Mouse (Mus musculus) retina, postnatal 7 days (tissue): ENCODE data around the gene Dapk2.

Source experiments
- DNase-seq: peaks from one replicate; pipeline ENCODE4 v3.0.0-alpha.2; 2012; ENCODE audit warnings: low read depth, low spot score

Gene Dapk2

DNA sequence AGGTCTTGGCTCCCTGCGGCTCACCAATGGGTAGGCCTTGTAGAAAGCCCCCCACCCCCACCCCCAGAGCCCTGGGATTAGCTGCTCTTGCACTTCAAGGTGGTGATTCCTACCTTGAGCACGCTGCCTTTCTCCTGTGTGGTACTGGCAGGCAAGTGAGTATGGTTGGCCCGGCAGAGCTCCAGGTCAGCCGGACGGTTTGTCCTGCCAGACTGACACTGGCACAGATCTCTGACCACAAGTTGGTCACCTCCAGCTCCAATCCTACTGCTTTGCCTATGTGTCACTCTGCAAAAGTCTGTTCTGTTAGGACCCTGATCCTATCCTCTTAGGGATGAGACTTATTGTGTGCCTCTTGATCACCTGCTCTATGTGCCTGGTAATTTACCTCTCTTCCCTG lies 26.5 kb downstream of the Dapk2 start:
- DNase-seq: no peak

GRCm38 (mm10) chr9:66186426-66186825 lies 28.4 kb downstream of the Dapk2 start:
- no peak for DNase-seq

GRCm38 (mm10) chr9:66189026-66189425 lies 31.0 kb downstream of the Dapk2 start:
- DNase-seq: no peak

DNA sequence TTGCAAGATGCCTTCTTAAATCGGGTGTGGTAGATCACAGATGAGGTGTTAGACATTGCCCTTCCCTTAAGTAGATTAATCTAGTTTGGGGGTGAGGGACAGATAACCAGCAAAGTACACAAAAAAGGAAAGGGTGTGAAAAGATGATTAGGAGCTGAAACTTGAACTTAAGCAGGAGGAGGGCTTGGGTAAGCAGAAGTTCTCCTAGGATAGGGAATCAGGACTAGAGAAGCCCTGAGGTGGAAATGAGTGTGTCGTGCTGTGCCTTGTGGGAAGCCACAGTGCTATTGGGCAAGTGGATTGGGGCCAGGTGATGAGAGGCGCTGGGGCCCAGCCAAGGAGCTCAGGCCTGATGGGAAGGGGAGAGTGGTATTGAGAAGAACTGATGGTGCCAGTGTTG lies 36.0 kb downstream of the Dapk2 start:
- DNase-seq: no peak

- no peak for DNase-seq
Observed at GRCm38 (mm10) chr9:66196561-66196960, 38.5 kb downstream of the Dapk2 start.

DNA sequence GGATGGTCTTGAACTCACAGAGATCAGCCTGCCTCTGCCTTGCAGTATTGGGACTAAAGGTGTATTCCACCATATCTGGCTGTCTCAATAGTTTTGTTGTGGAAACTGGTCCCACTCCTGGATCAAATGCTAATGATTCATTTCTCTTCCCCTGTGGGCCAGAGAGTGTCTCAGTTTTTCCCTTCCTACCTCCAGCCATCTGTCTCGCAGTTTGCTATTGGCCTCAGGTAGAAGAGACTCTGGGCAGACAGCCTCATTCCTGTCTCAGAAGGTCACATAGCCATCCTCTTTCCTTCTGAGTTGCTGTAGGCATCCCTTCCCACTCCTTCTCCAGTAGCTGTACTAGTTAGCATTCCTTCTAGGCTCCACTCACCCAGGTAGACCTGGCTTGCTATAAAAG lies 40.5 kb downstream of the Dapk2 start:
- no peak for DNase-seq

GRCm38 (mm10) chr9:66199657-66200410 lies 41.8 kb downstream of the Dapk2 start:
- DNase-seq: no peak

GRCm38 (mm10) chr9:66200411-66200789 lies 42.4 kb downstream of the Dapk2 start:
- DNase-seq: no peak

DNA sequence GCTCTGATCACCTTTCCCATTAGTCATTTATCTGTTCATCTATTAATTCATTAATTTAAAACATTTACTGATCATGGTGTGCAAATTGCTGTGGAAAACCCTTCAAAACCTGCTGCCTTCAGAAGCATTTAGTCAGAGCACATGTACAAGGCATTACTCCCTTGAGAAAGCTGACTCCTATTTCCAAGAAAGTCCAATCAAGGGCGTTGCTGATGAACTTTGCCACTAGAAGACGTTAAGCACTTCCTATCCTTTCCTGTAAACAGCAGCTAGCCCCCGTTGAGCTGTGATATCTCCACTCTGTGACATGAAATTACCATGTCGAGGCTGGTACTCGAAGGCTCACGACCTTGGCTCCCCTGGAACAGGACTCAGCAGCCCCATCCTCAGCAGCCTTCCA lies 43.6 kb downstream of the Dapk2 start:
- DNase-seq: no peak

- no peak for DNase-seq
Observed at GRCm38 (mm10) chr9:66202463-66202862, 44.4 kb downstream of the Dapk2 start.

- no peak for DNase-seq
Observed at GRCm38 (mm10) chr9:66205702-66206101, 47.7 kb downstream of the Dapk2 start.

DNA sequence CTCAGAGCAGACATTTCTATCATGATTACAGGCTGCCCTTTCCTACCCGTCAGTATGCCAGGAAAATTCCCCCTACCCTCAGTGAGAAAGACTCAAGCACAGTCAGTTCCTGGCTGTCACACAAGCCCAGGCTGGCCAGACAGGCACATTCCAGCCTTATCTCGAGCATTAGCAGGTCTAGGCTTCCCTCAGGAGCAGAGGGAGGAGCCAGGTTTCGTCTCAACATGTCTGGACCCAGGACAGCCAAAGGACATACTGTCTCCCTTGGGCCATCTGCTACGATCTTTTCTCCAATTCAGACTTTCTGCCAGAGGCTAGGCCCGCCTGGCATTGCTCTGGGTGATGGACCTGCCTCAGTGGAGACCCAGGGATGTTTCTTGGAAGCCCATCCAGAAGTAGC lies 48.8 kb downstream of the Dapk2 start:
- DNase-seq: no peak

DNA sequence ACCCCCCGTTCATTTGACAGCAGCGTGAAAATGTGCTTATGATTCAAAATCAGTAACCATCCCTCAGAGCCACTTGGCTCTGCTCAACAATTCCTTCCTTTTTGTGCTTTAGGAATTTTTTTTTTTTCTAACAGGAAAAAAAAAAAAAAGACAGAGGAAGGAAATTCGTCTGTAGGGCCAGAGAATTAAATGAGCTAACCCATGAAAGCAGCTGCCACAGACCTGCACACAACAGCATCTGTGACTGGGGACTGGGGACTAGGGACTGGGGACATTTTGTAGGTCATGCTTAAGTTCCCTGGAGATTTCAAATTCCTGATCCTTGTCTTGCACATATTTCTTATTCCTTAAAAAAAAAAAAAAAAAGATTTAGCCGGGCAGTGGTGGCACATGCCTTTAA lies 53.4 kb downstream of the Dapk2 start:
- DNase-seq: no peak

- no peak for DNase-seq
Observed at GRCm38 (mm10) chr9:66212088-66212487, 54.1 kb downstream of the Dapk2 start.

- no peak for DNase-seq
Observed at GRCm38 (mm10) chr9:66212802-66213201, 54.8 kb downstream of the Dapk2 start.

DNA sequence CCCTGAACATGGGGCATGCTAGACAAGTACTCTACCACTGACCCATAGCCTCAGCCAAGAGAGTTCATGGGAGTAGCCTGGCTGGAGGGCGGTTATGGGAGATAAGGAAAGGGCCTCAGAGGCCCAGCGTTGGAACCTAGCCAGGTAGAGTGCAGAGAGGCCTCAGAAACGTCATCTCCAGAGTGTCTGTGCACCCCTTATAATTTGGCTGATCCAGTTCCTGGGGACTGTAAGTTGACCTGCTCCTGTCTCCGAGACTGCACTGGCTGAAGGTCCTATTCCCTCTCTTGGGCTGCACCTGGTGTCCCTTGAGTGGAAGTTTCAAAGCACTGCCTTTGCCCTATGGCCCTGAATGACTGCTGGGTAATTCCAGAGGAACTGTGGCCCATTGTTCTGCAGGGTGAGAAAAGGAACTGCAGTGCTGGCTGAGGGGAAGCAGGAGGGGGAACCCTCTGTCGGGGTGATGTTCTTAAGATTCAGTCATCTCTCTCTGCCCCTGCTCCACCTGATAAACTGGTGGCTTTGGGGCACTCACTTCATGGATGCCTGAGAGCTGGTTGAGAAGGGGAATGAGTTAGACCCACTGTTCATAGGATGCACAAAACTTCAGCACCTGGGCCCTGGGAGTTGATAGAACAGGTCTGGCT lies 55.5 kb downstream of the Dapk2 start:
- no peak for DNase-seq

DNA sequence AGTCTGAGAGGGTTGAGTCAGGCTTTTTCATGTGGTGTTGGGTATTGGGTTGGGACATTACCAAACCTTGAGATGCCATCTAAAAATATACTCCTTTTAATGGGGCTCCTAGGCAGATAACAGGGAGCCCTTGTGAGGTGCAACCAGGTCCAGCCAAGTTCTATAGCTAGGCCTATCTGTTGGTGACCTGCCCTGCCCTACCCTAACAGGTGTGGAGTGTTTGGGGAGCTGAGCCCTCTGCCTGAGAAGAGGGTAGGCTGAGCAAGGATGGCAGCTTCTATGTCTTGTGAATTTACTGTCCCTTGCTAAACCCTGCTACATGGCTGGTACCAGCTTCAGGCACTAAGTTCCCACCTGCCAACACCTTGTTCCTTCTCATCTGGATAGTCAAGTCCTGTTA lies 57.5 kb downstream of the Dapk2 start:
- DNase-seq: no peak

DNA sequence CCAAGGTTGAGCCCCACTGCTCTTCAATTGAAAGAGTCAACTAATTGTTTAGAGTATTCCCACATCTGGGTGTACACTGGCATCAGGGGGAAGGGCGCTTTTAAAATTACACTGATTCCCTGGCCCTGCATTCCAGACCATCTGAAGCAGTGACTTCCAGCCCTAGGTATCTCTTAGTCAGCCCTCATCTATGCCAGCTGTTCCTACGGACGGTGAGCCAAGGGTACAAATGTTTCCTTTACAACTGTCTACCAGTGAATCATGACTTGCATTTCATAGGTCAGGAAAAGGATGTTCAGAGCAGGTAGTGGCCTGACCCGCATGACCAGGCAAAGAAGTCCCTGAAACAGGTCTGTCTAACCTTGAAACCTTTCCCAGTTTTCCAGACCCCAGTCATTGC lies 59.9 kb downstream of the Dapk2 start:
- no peak for DNase-seq

DNA sequence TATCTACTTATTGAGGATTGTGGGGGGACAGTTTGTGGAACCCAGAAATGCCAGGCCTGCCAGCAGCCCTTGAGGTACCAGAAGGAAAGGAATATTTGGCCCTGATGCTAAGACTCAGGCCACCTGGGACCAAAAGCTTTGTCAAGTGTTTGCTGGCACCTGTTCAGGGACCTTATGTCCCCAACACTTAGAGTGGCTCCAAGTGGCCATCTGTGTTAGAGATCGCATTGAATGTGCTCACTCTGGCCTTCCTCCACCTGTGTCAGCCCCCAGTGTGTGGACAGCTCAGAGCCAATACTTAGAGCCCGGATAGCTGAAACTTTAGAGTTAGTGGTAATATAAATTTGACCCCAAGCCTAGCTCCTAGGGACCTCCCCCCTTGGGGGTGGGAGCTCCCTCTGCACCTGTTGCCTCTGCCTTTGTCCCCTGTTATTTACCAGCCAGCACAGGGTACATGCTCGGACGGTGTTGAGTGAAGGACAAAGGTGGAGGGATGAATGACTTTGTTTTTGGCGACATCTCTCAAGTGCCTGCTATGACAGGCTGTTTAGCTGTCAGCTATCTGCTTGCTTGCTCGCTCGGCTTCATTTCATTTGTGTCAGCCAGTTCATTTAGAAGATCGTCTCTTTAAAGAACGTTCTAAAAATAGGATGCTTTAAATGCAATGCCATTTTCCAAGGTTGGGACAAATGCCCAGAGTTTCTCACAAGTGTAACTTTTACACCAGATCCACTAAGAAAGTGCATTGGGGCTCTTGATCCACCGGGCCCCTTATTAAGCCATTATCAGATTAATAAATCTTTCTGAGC lies 61.1 kb downstream of the Dapk2 start:
- no peak for DNase-seq

GRCm38 (mm10) chr9:66223872-66224271 lies 65.8 kb downstream of the Dapk2 start:
- DNase-seq: no peak

GRCm38 (mm10) chr9:66225737-66226485 lies 67.9 kb downstream of the Dapk2 start:
- DNase-seq: no peak
